Comparison of ENCODE assay signal across 15 mouse cellular contexts in the genomic region with DNA sequence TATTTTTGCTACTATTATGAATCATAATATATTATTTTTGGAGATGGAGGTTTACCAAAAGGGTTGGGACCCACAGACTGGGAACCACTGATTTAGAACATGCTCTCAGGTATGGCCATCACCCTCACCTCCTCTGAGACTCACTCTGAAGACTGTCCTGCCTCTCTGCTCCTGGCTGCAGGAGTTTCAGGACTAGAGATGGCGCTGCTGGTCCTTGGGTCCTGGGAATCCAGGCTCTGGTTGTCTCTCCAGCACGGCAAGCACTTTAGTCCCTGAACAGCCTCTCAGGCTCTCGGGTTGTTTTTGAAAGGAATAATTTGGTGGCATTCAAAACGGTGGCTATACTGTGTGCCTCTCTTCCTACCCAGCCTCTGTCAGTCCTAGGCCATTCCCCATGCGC. TPM values are rescaled to one million over a fixed set of nuclear protein-coding genes. Genes with fewer than 3 reads are reported as not detected.
DNase-seq lines count a peak whose midpoint lies in the region; ATAC-seq and TF ChIP-seq lines count a peak whose summit lies in the region.
"Had no signal": no experiment of that assay in that cellular context is flagged by ENCODE, and none has a peak within 500 bp of the region (broad histone marks: within the 10 kb centered on the region; RNA-seq: fewer than 3 reads in every experiment).

No protein-coding gene starts in this region.

- no peaks in the 10 kb centered on the region for H3K4me1 ChIP-seq in forebrain, postnatal 0 days (ENCODE audit: insufficient read depth)
- no peaks in the 10 kb centered on the region for H3K4me1 ChIP-seq in forebrain, embryonic 14.5 days (ENCODE audit: control insufficient read depth, insufficient read depth, low read length)
- no peaks in the 10 kb centered on the region for H3K4me1 ChIP-seq in liver, embryonic 14.5 days (replicated peaks; ENCODE audit: control insufficient read depth in 2 of 2, insufficient read depth in 2 of 2, low read length in 1 of 2)
- no peaks in the 10 kb centered on the region for H3K4me1 ChIP-seq in liver, embryonic 12.5 days

- H3K9ac ChIP-seq in forebrain, postnatal 0 days: no peak overlapping the region
- no peak overlapping the region for H3K9ac ChIP-seq in forebrain, embryonic 14.5 days (ENCODE audit: low read length)
- no peak overlapping the region for H3K9ac ChIP-seq in liver, embryonic 14.5 days (replicated peaks)
- H3K9ac ChIP-seq in liver, embryonic 12.5 days: no peak overlapping the region
- H3K9ac ChIP-seq: limb, embryonic 12.5 days had no signal

- no peak overlapping the region for H3K4me2 ChIP-seq in forebrain, postnatal 0 days (ENCODE audit: low read depth)
- H3K4me2 ChIP-seq in forebrain, embryonic 14.5 days (ENCODE audit: low read length): no peak overlapping the region
- no peak overlapping the region for H3K4me2 ChIP-seq in liver, embryonic 14.5 days (ENCODE audit: low read depth)
- no peak overlapping the region for H3K4me2 ChIP-seq in liver, embryonic 12.5 days
- H3K4me2 ChIP-seq: limb, embryonic 12.5 days had no signal

- H3K27me3 ChIP-seq in forebrain, postnatal 0 days (ENCODE audit: insufficient read depth, low read length): no peaks in the 10 kb centered on the region
- no peaks in the 10 kb centered on the region for H3K27me3 ChIP-seq in forebrain, embryonic 14.5 days (replicated peaks; ENCODE audit: control insufficient read depth, insufficient read depth, low read length)
- H3K27me3 ChIP-seq in liver, embryonic 14.5 days (ENCODE audit: control insufficient read depth, insufficient read depth, low read length): no peaks in the 10 kb centered on the region
- H3K27me3 ChIP-seq in liver, embryonic 12.5 days (replicated peaks): no peaks in the 10 kb centered on the region
- H3K27me3 ChIP-seq: limb, embryonic 12.5 days had no signal

- no peak for TF ChIP-seq EP300 in liver, embryonic 14.5 days (IDR thresholded peaks at IDR 0.05; ENCODE audit: low read depth)

- H3K36me3 ChIP-seq in forebrain, postnatal 0 days (ENCODE audit: insufficient read depth): peaks cover 4% of the 10 kb centered on the region; the same call in 1 of the 2 replicates
- H3K36me3 ChIP-seq in forebrain, embryonic 14.5 days (ENCODE audit: control insufficient read depth, insufficient read depth, low read length): no peaks in the 10 kb centered on the region; the same call in 1 of the 2 replicates
- no peaks in the 10 kb centered on the region for H3K36me3 ChIP-seq in liver, embryonic 14.5 days (replicated peaks; ENCODE audit: control insufficient read depth, insufficient read depth, low read depth)
- H3K36me3 ChIP-seq in liver, embryonic 12.5 days: peaks cover 4% of the 10 kb centered on the region; the same call in 1 of the 2 replicates

- H3K27ac ChIP-seq in forebrain, postnatal 0 days (ENCODE audit: low read depth, low read length): no peak overlapping the region
- no peak overlapping the region for H3K27ac ChIP-seq in forebrain, embryonic 14.5 days (ENCODE audit: low read depth, low read length)
- no peak overlapping the region for H3K27ac ChIP-seq in liver, embryonic 14.5 days
- no peak overlapping the region for H3K27ac ChIP-seq in liver, embryonic 12.5 days
- H3K27ac ChIP-seq: limb, embryonic 12.5 days had no signal

- no peak overlapping the region for H3K4me3 ChIP-seq in forebrain, postnatal 0 days (ENCODE audit: low read depth, low read length)
- no peak overlapping the region for H3K4me3 ChIP-seq in forebrain, embryonic 14.5 days (ENCODE audit: low read depth, low read length)
- no peak overlapping the region for H3K4me3 ChIP-seq in liver, embryonic 14.5 days (ENCODE audit: insufficient read depth in 1 of 2, low read depth in 2 of 2, low read length in 2 of 2)
- H3K4me3 ChIP-seq in liver, embryonic 12.5 days: no peak overlapping the region
- H3K4me3 ChIP-seq: limb, embryonic 12.5 days had no signal

- 49% methylated on average over 5 of the region's 5 CpGs for WGBS in forebrain, postnatal 0 days
- WGBS in forebrain, embryonic 14.5 days: 55% methylated on average over 5 of the region's 5 CpGs
- 56% methylated on average over 5 of the region's 5 CpGs for WGBS in liver, embryonic 14.5 days (ENCODE audit: insufficient replicate concordance)
- WGBS in liver, embryonic 12.5 days (ENCODE audit: insufficient replicate concordance): 43% methylated on average over 5 of the region's 5 CpGs

- DNase-seq in forebrain, postnatal 0 days: no peak
- no peak for DNase-seq in forebrain, embryonic 14.5 days (ENCODE audit: low spot score)
- no peak for DNase-seq in liver, embryonic 14.5 days (ENCODE audit: low read depth in 3 of 3, low spot score in 3 of 3)
- peak; percentile 65 to 68 for DNase-seq in adrenal gland, postnatal 36 days
- peak; percentile 41 to 50 for DNase-seq in lung, postnatal 4 days
- no peak for DNase-seq in testis, postnatal 10 days (ENCODE audit: low spot score)
- no peak for DNase-seq in layer of hippocampus, adult 8-10 months (ENCODE audit: low spot score in 2 of 2)
- DNase-seq: retina, postnatal 1 day had no signal

- no peak for ATAC-seq in forebrain, postnatal 0 days
- ATAC-seq in forebrain, embryonic 14.5 days: no peak
- ATAC-seq in liver, embryonic 14.5 days (ENCODE audit: insufficient read depth): no peak
- no peak for ATAC-seq in liver, embryonic 12.5 days

- TF ChIP-seq CTCF in forebrain, postnatal 0 days (IDR thresholded peaks at IDR 0.05; ENCODE audit: low read depth): peak; percentile 48
- TF ChIP-seq CTCF in liver, embryonic 14.5 days (IDR thresholded peaks at IDR 0.05; ENCODE audit: low read depth): peak; percentile 42; the same call in 1 of the 2 replicates

- H3K9me3 ChIP-seq in forebrain, postnatal 0 days (ENCODE audit: low read length): no peaks in the 10 kb centered on the region
- no peaks in the 10 kb centered on the region for H3K9me3 ChIP-seq in forebrain, embryonic 14.5 days (replicated peaks; ENCODE audit: control insufficient read depth, low read length)
- no peaks in the 10 kb centered on the region for H3K9me3 ChIP-seq in liver, embryonic 14.5 days (ENCODE audit: control insufficient read depth, low read length)
- no peaks in the 10 kb centered on the region for H3K9me3 ChIP-seq in liver, embryonic 12.5 days (replicated peaks)
- H3K9me3 ChIP-seq: limb, embryonic 12.5 days had no signal

RNA-seq across cellular contexts. Expression of a gene that starts 22.1 kb away (rescaled TPM):
- 74.8 and 76.2 TPM in 2 replicates for total RNA-seq in forebrain, postnatal 0 days (2014; rRNA removed)
- polyA plus RNA-seq in forebrain, postnatal 0 days (2015; fragmentation: Nextera tagmentation; extraction: Ambion mirVana): 225 and 243 TPM in 2 replicates
- polyA plus RNA-seq in forebrain, embryonic 14.5 days (2014; fragmentation: Nextera tagmentation; extraction: Ambion mirVana): 214 TPM in 2 replicates
- 35.0 and 38.8 TPM in 2 replicates for polyA plus RNA-seq in liver, embryonic 14.5 days (2012; rRNA removed)
- polyA plus RNA-seq in liver, embryonic 14.5 days (2014; fragmentation: Nextera tagmentation; extraction: Ambion mirVana): 46.7 and 52.5 TPM in 2 replicates
- polyA plus RNA-seq in liver, embryonic 12.5 days (2016; fragmentation: Nextera tagmentation; extraction: Ambion mirVana): 80.9 and 85.0 TPM in 2 replicates
- total RNA-seq in adrenal gland, postnatal 36 days (2021): 10 to 100 TPM; 59.4 to 61.3 TPM
- 10 to 100 TPM; 86.8 to 93.2 (median 91.0) TPM for total RNA-seq in layer of hippocampus, adult 8-10 months (2022)

RNA-seq across cellular contexts. Expression of a gene that starts 42.3 kb away (rescaled TPM):
- 132 and 147 TPM in 2 replicates for total RNA-seq in forebrain, postnatal 0 days (2014; rRNA removed)
- polyA plus RNA-seq in forebrain, postnatal 0 days (2015; fragmentation: Nextera tagmentation; extraction: Ambion mirVana): 107 and 108 TPM in 2 replicates
- polyA plus RNA-seq in forebrain, embryonic 14.5 days (2014; fragmentation: Nextera tagmentation; extraction: Ambion mirVana): 87.4 and 92.9 TPM in 2 replicates
- 22.9 and 28.2 TPM in 2 replicates for polyA plus RNA-seq in liver, embryonic 14.5 days (2012; rRNA removed)
- polyA plus RNA-seq in liver, embryonic 14.5 days (2014; fragmentation: Nextera tagmentation; extraction: Ambion mirVana): 32.6 and 34.3 TPM in 2 replicates
- 42.7 and 43.0 TPM in 2 replicates for polyA plus RNA-seq in liver, embryonic 12.5 days (2016; fragmentation: Nextera tagmentation; extraction: Ambion mirVana)
- total RNA-seq in adrenal gland, postnatal 36 days (2021): 10 to 100 TPM; 46.9 to 61.4 TPM
- 10 to 100 TPM; 53.1 to 64.6 (median 56.2) TPM for total RNA-seq in layer of hippocampus, adult 8-10 months (2022)

RNA-seq across cellular contexts. Expression of a gene that starts 43.2 kb away (rescaled TPM):
- 4.5 and 4.7 TPM in 2 replicates for total RNA-seq in forebrain, postnatal 0 days (2014; rRNA removed)
- 14.9 and 15.4 TPM in 2 replicates for polyA plus RNA-seq in forebrain, postnatal 0 days (2015; fragmentation: Nextera tagmentation; extraction: Ambion mirVana)
- polyA plus RNA-seq in forebrain, embryonic 14.5 days (2014; fragmentation: Nextera tagmentation; extraction: Ambion mirVana): 24.8 and 31.0 TPM in 2 replicates
- polyA plus RNA-seq in liver, embryonic 14.5 days (2012; rRNA removed): 0.83 and 7.4 TPM in 2 replicates
- polyA plus RNA-seq in liver, embryonic 14.5 days (2014; fragmentation: Nextera tagmentation; extraction: Ambion mirVana): 7.3 and 8.0 TPM in 2 replicates
- 10.1 and 10.3 TPM in 2 replicates for polyA plus RNA-seq in liver, embryonic 12.5 days (2016; fragmentation: Nextera tagmentation; extraction: Ambion mirVana)
- 10 to 100 TPM in 1 of 2 experiments, 1 to 10 TPM in 1; 5.8 to 20.3 TPM for total RNA-seq in adrenal gland, postnatal 36 days (2021)
- total RNA-seq in layer of hippocampus, adult 8-10 months (2022): 1 to 10 TPM; 3.8 to 7.8 (median 6.0) TPM

RNA-seq across cellular contexts. Expression of a gene that starts 48.4 kb away (rescaled TPM):
- total RNA-seq in forebrain, postnatal 0 days (2014; rRNA removed): not detected in 2 replicates
- not detected in 2 replicates for polyA plus RNA-seq in forebrain, postnatal 0 days (2015; fragmentation: Nextera tagmentation; extraction: Ambion mirVana)
- not detected in 2 replicates for polyA plus RNA-seq in forebrain, embryonic 14.5 days (2014; fragmentation: Nextera tagmentation; extraction: Ambion mirVana)
- not detected in 2 replicates for polyA plus RNA-seq in liver, embryonic 14.5 days (2012; rRNA removed)
- not detected in 2 replicates for polyA plus RNA-seq in liver, embryonic 14.5 days (2014; fragmentation: Nextera tagmentation; extraction: Ambion mirVana)
- polyA plus RNA-seq in liver, embryonic 12.5 days (2016; fragmentation: Nextera tagmentation; extraction: Ambion mirVana): not detected in 2 replicates
- total RNA-seq in adrenal gland, postnatal 36 days (2021): not detected
- total RNA-seq in layer of hippocampus, adult 8-10 months (2022): not detected
- total RNA-seq: ES-E14; monocyte, adult 5-6 weeks had no signal
- polyA plus RNA-seq: gonadal fat pad, adult 2 months; intestine, embryonic 16.5 days; limb, embryonic 12.5 days; testis, adult 2 months had no signal

RNA-seq across cellular contexts. Expression of a gene that starts 49.2 kb away (rescaled TPM):
- 0.10 TPM in 1 of 2 replicates, not detected in the other for total RNA-seq in forebrain, postnatal 0 days (2014; rRNA removed)
- not detected in 2 replicates for polyA plus RNA-seq in forebrain, postnatal 0 days (2015; fragmentation: Nextera tagmentation; extraction: Ambion mirVana)
- not detected in 2 replicates for polyA plus RNA-seq in forebrain, embryonic 14.5 days (2014; fragmentation: Nextera tagmentation; extraction: Ambion mirVana)
- polyA plus RNA-seq in liver, embryonic 14.5 days (2012; rRNA removed): not detected in 2 replicates
- polyA plus RNA-seq in liver, embryonic 14.5 days (2014; fragmentation: Nextera tagmentation; extraction: Ambion mirVana): 0.24 TPM in 1 of 2 replicates, not detected in the other
- polyA plus RNA-seq in liver, embryonic 12.5 days (2016; fragmentation: Nextera tagmentation; extraction: Ambion mirVana): not detected in 2 replicates
- under 1 TPM in 1 of 2 experiments, not detected in 1; 0.72 TPM for total RNA-seq in adrenal gland, postnatal 36 days (2021)
- under 1 TPM in 1 of 4 experiments, not detected in 3; 0.14 TPM for total RNA-seq in layer of hippocampus, adult 8-10 months (2022)
- polyA plus RNA-seq: intestine, embryonic 16.5 days; limb, embryonic 12.5 days had no signal

Comparison
In these comparisons a context has a peak if more than half of its experiments do, and no peak if none do; other contexts are left out.
1. DNase-seq: peak in adrenal gland, postnatal 36 days (2 of 2) and lung, postnatal 4 days (2 of 2); none in forebrain, postnatal 0 days (single experiment), forebrain, embryonic 14.5 days (single experiment), liver, embryonic 14.5 days (0 of 3), testis, postnatal 10 days (single experiment) and layer of hippocampus, adult 8-10 months (0 of 2).